8 mouse cellular contexts compared by ENCODE assay signal in genomic region chr7:45865925-45866910, GRCm38 (mm10). TPM values are rescaled to one million over a fixed set of nuclear protein-coding genes. Genes with fewer than 3 reads are reported as not detected.
DNase-seq lines count a peak whose midpoint lies in the region; ATAC-seq and TF ChIP-seq lines count a peak whose summit lies in the region.

No protein-coding gene starts in this region.

- no peak for TF ChIP-seq CTCF in Patski (IDR thresholded peaks at IDR 0.05)

- POLR2A ChIA-PET in Patski (lab: Charles Lee) = no interaction called here

- peak overlapping the region; percentile 67 for H3K27ac ChIP-seq in hindbrain, embryonic 15.5 days (replicated peaks)

- peak; percentile 19 for ATAC-seq in Patski
- ATAC-seq in hindbrain, embryonic 15.5 days (ENCODE audit: low FRiP score, low read depth) = peak; percentile 46

- CTCF ChIA-PET in Patski (lab: Charles Lee) = no interaction called here

- H3K9ac ChIP-seq in hindbrain, embryonic 15.5 days = peak overlapping the region; percentile 73

- peaks cover 40% of the 10 kb centered on the region for H3K4me1 ChIP-seq in hindbrain, embryonic 15.5 days (replicated peaks)

- H3K9me3 ChIP-seq in hindbrain, embryonic 15.5 days = no peaks in the 10 kb centered on the region

- H3K36me3 ChIP-seq in hindbrain, embryonic 15.5 days = no peaks in the 10 kb centered on the region

- 1% methylated on average over 110 of the region's 117 CpGs for WGBS in hindbrain, embryonic 15.5 days

- H3K4me2 ChIP-seq in hindbrain, embryonic 15.5 days = peak overlapping the region; percentile 71

- peak overlapping the region; percentile 59 for H3K4me3 ChIP-seq in hindbrain, embryonic 15.5 days

- in situ Hi-C loops in Patski (cut with MboI; ENCODE audit: low pct_unique_long_range_greater_than_20kb) = loop anchor here (25.0 kb wide), 1 partner anchor 146 kb away; no protein-coding TSS in a partner anchor

- DNase-seq in Patski (ENCODE audit: low read depth, low spot score) = peak; percentile 9
- peak; percentile 94 to 96 for DNase-seq in cerebellum, postnatal 10 days
- DNase-seq in frontal cortex, postnatal 36 days (ENCODE audit: low spot score in 2 of 2) = peak; percentile 66 to 84
- DNase-seq in layer of hippocampus, postnatal 36 days = peak; percentile 74 to 78
- DNase-seq in lung, postnatal 25 days (ENCODE audit: low spot score) = peak; percentile 93
- peak; percentile 72 for DNase-seq in retina, adult 2 months (ENCODE audit: low read depth, low spot score)
- DNase-seq in thymus, postnatal 25 days = peak; percentile 90

- H3K27me3 ChIP-seq in Patski = peaks cover 9% of the 10 kb centered on the region
- no peaks in the 10 kb centered on the region for H3K27me3 ChIP-seq in hindbrain, embryonic 15.5 days

RNA-seq across cellular contexts. Expression of gene Kdelr1, which starts 6.4 kb away (rescaled TPM):
- polyA plus RNA-seq in Patski (2021) = 234 TPM
- polyA plus RNA-seq in hindbrain, embryonic 15.5 days (2015; fragmentation: Nextera tagmentation; extraction: Ambion mirVana) = 56.4 and 61.0 TPM in 2 replicates
- total RNA-seq in layer of hippocampus, postnatal 36 days (2021) = 10 to 100 TPM; 72.4 to 74.2 TPM

RNA-seq across cellular contexts. Expression of gene Grin2d, which starts 12.0 kb away (rescaled TPM):
- 1.9 TPM for polyA plus RNA-seq in Patski (2021)
- 3.4 and 4.3 TPM in 2 replicates for polyA plus RNA-seq in hindbrain, embryonic 15.5 days (2015; fragmentation: Nextera tagmentation; extraction: Ambion mirVana)
- total RNA-seq in layer of hippocampus, postnatal 36 days (2021) = 10 to 100 TPM; 10.9 to 11.4 TPM

RNA-seq across cellular contexts. Expression of gene Syngr4, which starts 30.3 kb away (rescaled TPM):
- polyA plus RNA-seq in Patski (2021) = 0.63 TPM
- polyA plus RNA-seq in hindbrain, embryonic 15.5 days (2015; fragmentation: Nextera tagmentation; extraction: Ambion mirVana) = 0.34 TPM in 1 of 2 replicates, not detected in the other
- total RNA-seq in layer of hippocampus, postnatal 36 days (2021) = not detected

RNA-seq across cellular contexts. Expression of gene Tmem143, which starts 30.5 kb away (rescaled TPM):
- 34.7 TPM for polyA plus RNA-seq in Patski (2021)
- 6.7 and 8.5 TPM in 2 replicates for polyA plus RNA-seq in hindbrain, embryonic 15.5 days (2015; fragmentation: Nextera tagmentation; extraction: Ambion mirVana)
- 10 to 100 TPM; 20.8 to 25.9 TPM for total RNA-seq in layer of hippocampus, postnatal 36 days (2021)

RNA-seq across cellular contexts. Expression of gene Grwd1, which starts 35.5 kb away (rescaled TPM):
- polyA plus RNA-seq in Patski (2021) = 32.6 TPM
- polyA plus RNA-seq in hindbrain, embryonic 15.5 days (2015; fragmentation: Nextera tagmentation; extraction: Ambion mirVana) = 41.8 and 43.1 TPM in 2 replicates
- total RNA-seq in layer of hippocampus, postnatal 36 days (2021) = 10 to 100 TPM; 19.9 to 22.6 TPM

Comparison
In these comparisons a context has a peak if more than half of its experiments do, and no peak if none do; other contexts are left out.
1. Peak in every context shown above with its lines: DNase-seq, ATAC-seq, H3K4me3 ChIP-seq and H3K27ac ChIP-seq.
2. DNase-seq: peak in every context shown above with its lines; median percentile 95 in cerebellum, postnatal 10 days; 93 in lung, postnatal 25 days; 90 in thymus, postnatal 25 days; 76 in layer of hippocampus, postnatal 36 days; 75 in frontal cortex, postnatal 36 days; 72 in retina, adult 2 months; 9 in Patski.